Mouse (Mus musculus) G1E-ER4 (cell line): ENCODE measurements around the gene Elovl6. TPM values are rescaled to one million over a fixed set of nuclear protein-coding genes. Genes with fewer than 3 reads are reported as not detected.

Source experiments
- GATA1 ChIP-seq: IDR thresholded peaks from one replicate; pipeline ENCODE4 v1.8.0; 2012; ENCODE audit warnings: low read length, inconsistent platforms
- polyA plus RNA-seq: library from polyadenylated mRNA; stranded (reverse); fragments of >175 nt; gene quantifications from 2 replicates; pipeline ENCODE4 v1.2.3, GENCODE M21; 2012

The Elovl6 gene
- polyA plus RNA-seq, 1 experiment, result 5.2 TPM

DNA sequence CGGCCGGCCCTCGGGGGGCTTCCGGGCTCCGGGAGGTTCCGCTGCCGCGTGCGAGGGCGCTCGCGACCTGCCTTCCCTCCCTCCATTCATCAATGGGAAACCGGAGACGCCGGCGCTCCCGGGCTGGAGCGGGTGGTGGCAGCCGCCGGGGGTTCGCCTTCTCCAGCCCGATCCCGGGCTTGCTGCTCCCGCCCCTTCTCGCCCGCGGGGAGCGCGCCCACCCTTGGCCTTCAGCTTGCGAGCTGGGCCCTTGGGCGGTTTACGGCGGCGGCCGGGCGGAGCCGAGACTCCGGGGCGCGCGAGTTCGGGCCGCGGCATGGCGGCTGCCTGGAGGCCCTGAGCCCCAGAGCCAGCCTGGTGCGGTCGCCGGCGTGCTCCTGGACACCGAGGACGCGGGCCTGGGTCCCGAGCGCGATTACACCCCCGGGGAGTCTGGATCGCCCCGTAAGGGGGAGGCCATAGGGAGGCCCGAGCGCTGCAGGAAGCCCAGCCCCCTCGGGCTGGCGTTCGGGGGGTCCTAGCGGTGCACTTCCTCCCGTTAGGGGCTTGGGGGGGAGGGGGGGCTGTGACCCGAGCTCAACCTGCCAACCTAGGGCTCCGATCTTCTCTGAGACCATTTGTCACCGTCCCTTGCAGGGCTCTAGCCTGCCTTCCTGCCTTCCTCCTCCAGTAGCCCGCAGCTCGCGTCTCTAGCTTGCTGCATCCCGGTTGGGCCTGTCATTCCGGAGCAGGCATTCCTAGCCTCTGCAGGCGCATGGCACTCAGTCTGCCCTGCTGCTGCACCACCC is 1.8 kb downstream of the Elovl6 start:
- TF ChIP-seq GATA1, result no peak

DNA sequence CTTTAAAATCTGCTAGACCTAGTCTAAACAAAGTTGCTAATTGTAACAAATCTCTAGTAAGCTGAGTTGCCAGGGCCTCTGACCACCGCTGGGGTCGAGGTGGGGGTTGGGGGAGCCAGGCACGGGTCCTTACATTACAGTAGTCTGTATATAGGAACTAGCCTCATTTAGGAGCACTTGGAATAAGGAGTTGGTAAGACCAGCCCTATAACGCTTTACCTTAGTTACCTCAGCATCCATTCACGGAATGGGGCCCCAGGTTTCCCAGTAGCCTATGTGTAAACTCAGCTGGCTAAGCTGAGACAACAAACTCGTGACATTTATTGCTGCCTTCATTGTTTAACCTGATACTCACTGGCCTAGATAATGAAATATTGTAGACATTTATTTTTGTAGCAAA is 3.3 kb downstream of the Elovl6 start:
- TF ChIP-seq GATA1, result no peak

DNA sequence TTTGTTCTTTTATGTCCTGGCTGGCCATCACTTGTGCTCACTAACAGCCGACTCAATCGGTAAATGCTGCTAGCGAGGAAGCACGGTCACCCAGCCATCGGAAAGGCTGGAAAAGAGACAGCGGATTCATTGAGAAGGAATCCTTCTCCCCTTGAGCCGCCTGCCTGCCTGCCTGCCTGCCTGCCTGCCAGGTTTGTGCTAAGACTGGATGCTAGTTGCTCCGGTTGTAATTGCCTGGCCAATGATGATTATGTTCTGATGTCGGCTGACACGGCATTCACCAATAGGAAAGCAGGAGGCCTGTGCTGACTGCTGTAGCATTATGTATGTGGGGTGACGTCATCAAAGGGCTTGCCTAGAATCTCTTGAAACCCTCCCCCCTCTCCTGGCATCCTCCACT is 4.0 kb downstream of the Elovl6 start:
- no peak for TF ChIP-seq GATA1

DNA sequence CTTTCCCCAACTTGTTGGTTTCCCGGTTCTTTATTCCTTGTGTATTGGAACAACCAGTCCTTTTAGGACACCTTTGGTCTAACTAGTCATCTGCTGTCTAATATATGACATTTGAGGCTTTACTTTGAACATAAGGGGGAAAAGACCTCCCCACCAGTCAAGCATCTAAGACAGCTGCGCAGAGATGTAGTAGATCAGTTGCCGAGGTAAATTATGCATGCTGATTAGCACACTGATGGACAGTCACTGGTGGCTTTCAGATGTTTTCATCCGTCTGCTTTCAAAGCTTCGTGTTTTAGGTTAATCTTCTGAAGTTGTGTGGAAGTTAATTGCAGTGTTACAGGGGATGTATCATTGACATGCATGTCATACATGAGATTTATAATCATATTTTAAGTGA is 5.8 kb downstream of the Elovl6 start:
- no peak for TF ChIP-seq GATA1

DNA sequence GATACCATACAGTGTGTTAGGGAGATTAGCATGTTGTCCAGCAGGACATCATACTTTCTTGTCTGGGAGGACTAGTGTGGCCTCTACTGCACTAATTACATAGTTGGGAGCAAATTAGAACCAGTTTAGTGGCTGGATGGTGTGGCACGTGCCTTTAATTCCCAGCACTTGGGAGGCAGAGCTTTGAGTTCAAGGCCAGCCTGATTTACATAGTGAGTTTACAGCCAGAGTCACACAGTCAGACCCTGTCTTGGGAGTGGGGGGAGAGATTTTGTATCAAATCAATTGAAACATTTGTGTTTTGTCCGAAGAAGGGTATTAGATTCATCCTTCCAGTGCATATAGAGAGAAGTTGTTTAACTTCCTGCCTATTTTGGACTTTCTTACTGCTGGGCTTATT is 8.7 kb downstream of the Elovl6 start:
- no peak for TF ChIP-seq GATA1

DNA sequence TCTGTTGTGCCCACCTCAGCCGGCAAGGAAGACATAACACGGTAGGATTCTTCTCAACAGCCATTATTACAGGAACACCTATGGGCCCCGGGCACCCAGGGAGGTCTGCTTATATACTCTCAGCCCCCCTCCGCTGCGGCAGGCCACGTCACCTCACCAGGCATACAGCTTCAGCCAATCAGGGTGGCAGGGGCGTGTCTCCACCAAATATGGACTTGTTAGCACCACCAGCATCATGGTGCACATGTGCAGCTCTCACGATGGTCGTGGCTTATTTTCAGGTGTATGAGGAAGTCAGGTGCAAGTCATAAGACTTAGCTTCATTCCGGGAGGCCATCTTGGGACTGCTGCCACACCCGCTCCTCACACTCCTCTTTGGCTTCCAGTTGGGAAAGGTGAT is 9.3 kb downstream of the Elovl6 start:
- TF ChIP-seq GATA1, result no peak

DNA sequence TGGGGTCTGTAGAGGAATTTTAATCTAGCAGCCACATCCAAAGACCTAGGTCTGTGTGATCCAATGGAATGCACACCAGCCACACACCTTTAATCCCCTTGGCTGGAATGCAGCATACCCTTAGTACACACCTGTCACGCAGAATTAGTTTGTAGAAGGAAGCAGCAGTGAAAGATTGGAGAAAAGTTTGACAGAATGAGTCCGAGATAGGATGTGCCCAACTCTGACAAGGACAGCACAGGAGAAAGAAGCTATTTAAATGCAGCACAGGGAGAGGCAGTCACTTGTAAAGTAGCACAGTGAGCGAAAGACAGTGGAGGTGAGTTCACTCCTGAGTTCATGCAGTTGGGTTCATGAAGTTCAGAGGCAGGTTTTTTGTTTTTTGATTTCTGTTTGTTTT is 11.2 kb downstream of the Elovl6 start:
- TF ChIP-seq GATA1, result no peak

DNA sequence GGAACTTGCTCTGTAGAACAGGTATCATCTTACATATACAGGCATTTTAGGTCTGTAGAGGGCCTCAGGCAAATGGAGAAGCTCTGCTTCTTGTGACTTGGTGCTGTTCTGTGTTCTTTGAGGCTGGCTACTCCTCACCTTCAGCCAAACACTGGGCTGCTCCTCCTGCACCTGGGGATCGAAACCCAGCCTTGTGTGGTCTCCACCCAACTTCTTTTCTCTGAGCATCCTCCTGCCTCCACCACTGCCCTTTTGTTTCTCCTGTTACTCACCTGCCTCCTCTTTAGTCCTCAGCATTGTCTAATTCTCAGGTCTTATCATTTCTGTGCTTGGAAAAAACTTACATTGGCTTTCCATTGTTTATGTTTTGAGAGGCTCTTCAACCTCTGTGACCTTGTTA is 12.1 kb downstream of the Elovl6 start:
- no peak for TF ChIP-seq GATA1

DNA sequence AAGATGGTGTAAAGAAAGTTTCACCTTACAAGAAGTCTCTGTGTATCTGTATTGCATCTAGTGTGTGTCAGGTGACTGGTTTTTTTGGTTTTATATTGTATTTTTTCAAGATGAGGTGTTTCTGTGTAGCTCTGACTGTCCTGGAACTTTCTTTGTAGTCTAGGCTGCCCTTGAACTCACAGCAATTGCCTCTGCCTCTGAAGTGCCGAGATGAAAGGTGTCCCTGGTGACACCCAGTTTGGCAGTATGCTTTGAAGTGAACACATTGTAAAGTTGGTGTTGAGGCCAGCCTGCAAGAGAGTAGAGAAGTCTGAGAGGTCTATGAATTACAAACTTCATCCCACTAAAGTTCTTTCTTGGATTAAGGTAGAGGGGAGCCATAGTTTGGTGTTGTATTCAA is 13.1 kb downstream of the Elovl6 start:
- no peak for TF ChIP-seq GATA1

DNA sequence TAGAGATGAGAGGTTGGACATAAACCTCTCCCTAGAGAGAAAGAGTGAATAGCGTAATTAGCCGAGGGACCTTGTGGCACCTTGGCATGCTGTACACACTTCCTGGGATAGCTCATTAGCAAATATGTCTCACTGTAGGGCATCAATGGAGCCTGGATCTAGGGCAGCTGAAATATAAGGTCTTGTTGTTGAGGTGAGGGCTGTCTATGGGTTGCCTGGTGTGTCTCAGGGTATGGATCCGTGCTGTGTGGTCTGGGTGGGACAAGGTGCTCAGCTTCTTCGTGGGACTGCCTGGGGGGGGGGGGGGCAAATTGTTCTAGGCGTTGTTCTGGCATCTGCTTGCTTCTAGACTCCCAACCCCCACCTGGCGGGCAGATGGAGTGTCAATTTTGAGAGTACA is 13.6 kb downstream of the Elovl6 start:
- TF ChIP-seq GATA1, result no peak

DNA sequence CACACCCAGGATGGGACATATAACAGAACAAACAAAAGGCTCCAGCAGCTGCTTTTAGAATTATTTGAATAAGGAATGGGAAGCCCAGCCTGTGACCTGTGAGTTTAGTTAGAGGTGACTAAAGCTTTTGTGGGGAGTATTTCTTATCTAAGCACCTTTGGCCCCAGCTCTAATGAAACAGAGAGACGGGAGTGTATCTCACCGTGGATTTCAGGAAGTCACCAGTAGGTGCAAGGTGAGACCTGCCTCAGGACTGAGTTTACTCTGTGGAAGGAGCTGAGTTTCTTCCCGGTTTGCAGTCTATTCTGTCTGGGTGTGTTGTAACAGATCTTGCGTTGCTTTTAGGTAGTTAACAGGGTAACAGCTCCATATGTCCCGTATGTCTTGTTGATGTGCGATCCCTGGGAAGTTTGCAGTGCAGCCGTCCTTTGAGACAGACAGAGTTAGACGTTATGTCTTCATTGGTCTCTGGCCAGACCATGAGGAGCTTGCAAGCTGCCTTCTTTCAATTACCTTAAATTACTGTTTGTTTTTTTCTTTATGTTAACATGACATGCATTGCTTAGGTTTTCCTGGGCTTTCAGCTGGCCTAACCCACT is 15.8 kb downstream of the Elovl6 start:
- TF ChIP-seq GATA1, result no peak

DNA sequence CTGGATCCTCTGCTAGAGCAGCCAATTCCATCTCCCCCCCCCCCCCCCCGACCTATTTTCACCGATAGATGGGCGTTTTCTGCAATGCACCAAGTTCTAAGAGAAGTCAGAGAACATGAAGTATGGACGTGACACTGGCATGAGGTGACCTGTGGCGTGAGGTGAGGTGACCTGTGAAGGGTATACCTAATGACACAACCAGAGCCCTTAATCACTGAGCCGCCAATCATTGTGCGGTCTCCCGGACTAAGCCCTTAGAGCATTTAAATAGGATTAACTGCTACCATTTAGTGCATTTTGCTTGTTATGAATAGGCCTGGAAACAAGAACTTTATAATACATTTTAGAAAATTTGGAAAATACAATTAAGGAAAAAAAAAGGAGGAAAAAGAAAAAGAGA is 16.6 kb downstream of the Elovl6 start:
- no peak for TF ChIP-seq GATA1

DNA sequence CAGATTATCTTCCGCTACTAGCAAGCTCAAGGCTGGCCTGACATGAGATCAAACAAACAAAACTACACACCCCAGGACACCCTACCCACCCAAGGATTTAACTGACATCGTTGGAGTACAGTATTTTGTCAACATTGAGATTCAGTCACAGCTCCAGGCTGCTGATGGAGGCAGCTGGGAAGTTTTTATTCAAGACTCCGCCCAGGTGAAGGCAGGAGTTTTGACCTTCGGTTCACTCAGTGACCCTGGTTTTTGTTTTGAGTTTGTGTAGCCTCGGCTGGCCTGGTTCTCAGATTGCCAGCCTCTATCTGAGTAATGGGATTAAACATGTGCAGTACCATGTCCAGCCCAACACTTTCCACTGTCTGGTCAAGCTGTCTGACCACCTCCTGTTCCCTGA is 17.4 kb downstream of the Elovl6 start:
- no peak for TF ChIP-seq GATA1

DNA sequence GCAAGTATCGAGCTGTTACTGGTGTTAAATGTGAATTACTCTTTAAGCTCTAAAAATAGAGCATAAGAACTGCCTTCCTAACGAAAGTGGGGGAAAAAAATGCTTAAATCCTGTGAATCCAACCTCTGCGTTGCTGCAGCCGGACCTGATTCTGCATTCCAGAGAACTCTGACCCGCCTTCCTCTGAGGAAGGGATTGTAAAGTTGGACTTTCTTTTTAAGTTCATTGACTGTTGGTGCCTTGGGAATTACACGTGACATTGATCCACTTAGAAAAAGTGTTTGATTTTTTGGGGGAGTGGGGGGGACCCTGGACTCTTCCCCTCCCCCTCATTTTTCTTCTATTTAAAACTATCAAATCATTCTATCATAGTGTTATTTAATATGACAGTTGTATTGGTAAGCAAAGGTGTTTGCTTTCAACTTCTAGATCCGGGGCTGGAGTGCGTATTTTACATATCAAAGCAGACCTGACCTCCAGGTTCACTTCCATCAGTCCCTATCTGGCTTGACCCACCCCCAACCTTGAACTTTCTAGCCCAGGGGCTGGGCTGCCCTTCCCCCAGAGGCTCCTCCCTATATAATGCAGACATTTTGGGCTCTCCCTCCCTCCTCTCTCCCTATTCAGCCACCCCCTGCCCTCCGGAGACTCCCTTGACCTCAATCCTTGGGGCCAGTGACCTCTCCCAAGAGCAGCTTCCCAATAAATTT is 19.6 kb downstream of the Elovl6 start:
- TF ChIP-seq GATA1, result no peak

DNA sequence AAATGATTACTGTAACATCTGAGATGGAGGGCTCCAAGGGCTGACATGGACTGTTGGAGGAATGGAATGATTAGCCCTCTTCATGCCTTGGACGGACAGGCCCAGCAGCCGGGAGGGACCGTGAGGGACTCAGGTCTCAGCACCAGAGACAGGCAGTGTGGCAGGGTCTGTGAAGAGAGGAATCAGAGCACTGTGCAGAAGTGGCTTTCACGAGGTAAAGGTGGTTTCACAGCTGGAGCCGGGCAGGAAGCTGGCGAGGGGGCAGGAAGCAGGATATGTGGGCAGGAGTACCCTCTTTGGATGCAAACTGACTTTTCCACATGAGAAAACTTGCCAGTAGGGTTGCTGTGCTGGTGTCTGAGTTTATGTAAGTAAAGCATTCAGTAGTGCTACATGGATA is 20.2 kb downstream of the Elovl6 start:
- no peak for TF ChIP-seq GATA1

DNA sequence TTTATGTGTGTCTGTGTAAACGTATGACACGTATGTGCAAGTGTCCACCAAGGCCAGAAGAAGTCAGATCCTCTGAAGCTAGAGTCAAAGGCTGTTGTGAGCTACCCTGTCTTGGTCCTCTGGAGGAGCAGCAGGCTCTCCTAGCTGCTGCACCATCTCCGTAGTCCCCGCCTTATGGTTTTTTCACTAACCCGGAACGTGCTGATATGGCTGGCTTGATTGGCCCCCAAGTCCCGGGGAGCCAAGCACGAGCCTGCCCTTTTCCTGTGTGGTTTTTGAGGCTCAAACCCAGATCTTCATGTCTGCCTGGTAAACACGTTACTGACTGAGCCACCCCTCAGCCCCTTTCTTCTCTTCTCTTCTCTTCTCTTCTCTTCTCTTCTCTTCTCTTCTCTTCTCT is 21.0 kb downstream of the Elovl6 start:
- TF ChIP-seq GATA1, result no peak

DNA sequence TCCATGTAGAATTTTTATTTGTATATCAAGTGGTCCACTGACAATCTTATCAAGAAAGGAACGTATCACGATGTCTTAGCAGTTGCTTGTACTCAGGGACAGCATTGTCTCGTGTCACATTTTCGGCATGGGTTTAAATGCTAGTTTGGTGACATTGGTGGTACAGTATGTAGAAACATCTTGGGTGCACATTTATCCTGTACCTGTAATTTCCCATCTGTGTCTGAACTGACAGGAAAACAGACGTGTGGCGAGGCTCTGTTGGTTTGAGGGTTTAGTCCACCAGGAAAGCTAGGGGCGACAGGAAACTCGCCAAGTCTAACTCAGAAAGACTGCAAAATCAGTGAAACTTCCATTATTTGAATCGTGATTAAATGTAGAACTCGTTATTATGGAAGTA is 21.5 kb downstream of the Elovl6 start:
- no peak for TF ChIP-seq GATA1
